Mouse (Mus musculus) cerebral cortex, adult 2 months (tissue): Measurements from ENCODE around the gene Heatr4.

Experiments
- WGBS: fragments of 180-500 bp; shearing (Covaris S2); methylation state at CpG from one replicate; pipeline ENCODE4 v1.1.7; 2018; 5-methylcytosine and 5-hydroxymethylcytosine counted together

The Heatr4 gene

DNA sequence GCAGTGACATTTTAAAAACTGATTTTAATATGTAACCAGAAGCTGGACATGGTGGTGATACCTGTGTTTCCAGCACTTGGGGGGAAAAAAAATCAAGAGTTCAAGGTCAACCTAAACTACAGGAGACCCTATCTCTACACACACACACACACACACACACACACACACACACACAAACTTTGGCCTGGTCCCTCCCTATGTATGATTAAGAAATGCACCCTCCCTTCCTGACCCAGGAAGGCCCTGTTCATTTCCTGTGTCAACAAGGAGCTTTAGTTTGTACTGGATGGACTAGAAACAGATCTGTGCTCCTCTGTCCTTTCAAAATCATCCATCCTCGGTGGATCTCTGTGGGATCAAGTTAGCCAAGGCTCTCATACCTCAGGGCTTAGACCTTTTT is 46.1 kb downstream of the Heatr4 start:
- WGBS = 67% methylated on average over 1 of the region's 1 CpGs

DNA sequence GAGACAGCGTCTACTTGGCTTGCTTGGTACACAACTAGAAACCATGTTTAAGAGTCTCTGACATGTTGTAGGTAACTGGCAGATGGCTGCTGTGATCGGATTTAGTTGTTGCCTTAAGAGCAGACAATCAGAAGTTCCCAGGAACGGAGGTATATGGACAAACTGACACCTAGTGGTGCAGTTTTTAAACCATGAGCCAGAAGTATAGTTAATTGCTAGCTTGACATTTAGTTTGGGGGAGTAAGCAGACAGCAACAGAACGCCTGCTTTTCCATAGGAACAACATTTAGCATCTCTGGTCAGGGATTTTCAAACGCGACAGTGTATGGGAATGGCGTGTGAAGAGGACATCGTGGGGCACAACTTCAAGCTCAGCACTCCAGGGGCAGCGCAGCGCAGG is 47.1 kb downstream of the Heatr4 start:
- 53% methylated on average over 10 of the region's 10 CpGs for WGBS

DNA sequence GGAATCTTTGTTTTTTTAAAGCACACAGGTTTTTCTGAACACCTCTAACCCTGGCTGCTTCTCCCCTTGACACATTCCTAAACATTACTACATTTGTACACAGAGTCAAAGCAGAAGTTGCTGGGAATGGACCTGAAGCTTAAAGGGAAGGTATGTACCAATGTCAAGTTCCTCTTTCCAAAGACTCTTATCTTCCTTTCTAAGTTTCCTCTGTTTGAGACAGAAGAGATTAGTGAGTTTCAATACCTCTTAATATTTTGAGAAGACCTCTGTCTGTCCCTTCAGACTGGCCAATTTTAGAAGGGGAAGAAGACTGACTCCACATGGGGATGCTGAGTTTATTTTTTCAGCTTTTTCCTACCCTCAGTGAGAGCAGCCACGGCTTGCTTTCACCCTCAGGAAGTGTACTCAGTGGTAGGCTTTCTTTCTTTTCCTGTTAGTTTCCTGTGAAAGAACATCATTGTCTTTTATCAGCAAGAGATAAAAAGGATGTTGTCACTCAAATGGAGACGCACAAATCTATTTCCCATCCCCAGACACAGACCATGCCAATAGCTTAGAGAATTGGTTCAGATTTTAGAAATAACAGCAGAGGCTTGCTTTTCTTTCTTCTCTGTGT is 55.4 kb downstream of the Heatr4 start:
- 32% methylated on average over 2 of the region's 2 CpGs for WGBS

DNA sequence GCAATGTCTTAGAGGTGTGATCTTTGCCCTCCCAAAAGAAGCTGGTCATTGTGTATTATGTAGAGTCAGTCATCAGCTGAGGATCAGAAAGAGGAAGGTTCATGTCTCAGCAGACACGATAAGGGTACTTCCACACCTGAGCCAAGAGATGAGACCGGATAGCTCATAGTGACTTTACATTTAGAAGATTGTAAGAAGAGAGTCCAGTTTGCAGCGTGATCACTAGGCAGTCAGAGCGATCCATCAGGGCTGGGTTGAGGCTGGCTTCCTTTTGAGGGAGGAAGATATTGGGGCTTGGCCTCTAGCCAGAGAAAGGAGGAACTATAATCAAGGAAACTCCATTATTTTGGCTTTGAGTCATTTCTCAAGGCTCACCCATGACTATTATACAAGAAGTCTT is 56.9 kb downstream of the Heatr4 start:
- 66% methylated on average over 4 of the region's 4 CpGs for WGBS

DNA sequence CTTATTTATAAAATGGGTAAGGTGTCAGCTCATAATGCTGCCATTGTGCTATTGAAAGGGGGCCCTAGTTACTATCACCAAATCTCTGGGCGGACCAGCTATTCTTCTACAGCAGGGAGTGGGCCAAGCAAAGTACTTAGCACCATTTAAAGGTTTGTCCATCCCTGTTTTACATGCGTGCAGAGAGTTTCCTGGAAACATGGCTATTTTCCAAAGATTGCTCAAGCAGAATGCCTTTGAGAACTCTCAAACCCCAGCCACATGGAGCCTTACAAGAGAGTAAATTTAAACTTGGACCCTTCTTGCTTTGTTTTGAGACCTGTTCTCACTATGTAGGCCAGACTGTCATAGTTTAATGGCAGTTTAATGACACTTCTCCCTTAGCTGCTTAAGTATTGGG is 58.6 kb downstream of the Heatr4 start:
- WGBS = 69% methylated on average over 2 of the region's 2 CpGs

DNA sequence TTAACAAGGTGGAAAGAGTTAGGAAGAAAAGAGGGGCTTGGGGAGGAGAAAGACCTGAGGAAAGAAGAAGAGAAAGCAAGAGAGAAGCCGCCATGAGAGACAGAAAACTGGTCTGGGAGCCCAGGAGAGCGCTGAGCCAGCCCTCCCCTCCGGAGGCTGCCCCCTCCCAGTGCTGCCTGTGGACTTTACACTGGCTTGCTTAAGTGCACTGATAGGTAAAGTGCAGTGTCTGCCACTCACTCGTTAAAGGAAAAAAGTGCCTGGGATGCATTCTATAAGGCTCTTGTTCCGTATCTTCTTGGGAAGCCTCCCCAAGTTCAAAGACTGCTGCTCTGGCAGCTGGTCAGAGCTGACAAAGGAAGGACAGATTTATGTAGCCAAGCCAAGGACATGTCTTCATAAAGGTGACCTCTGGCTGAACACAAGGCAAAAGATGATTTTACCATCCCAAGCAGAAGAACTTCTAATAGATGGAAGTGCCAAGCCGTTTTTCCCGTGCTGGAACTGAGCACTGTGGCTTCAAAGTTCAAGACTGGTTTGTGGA is 59.4 kb downstream of the Heatr4 start:
- 80% methylated on average over 7 of the region's 7 CpGs for WGBS

DNA sequence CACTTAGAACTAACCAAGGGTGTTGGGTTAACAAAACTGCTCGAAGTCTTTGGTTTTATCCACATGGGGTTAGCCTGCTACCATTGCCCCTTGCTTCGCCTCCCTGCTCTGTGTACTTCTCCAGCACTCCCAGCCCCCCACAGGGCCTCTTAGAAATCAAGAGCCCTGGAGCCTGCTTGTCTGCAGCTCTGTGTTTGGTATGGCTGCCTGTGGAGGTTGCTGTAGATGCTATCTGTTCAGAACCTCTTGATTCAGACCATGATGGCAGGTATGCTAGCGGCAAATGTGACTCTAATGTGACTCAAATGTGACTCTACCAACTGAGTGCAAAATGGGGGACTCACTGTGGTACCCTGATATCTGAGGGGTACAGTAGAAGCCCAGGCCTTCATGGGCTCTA is 60.3 kb downstream of the Heatr4 start:
- 86% methylated on average over 3 of the region's 3 CpGs for WGBS

DNA sequence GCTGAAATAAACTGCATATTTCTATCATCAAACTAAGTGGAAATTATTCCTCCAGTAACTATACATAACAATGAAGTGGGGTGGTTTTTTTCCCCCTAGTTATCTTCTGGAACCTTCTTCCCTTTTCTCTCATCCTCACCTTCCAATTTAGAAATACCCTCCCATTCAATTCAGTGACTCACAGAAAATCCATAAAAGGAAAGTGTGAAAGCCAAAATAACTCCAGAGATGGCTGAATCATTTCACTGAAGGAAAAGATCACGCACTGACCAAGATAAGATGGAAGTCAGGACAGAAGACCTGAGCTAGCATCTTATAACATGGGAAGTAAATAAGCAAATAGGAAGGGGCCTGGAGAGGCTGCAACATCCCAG is 61.2 kb downstream of the Heatr4 start:
- WGBS = 50% methylated on average over 1 of the region's 1 CpGs

DNA sequence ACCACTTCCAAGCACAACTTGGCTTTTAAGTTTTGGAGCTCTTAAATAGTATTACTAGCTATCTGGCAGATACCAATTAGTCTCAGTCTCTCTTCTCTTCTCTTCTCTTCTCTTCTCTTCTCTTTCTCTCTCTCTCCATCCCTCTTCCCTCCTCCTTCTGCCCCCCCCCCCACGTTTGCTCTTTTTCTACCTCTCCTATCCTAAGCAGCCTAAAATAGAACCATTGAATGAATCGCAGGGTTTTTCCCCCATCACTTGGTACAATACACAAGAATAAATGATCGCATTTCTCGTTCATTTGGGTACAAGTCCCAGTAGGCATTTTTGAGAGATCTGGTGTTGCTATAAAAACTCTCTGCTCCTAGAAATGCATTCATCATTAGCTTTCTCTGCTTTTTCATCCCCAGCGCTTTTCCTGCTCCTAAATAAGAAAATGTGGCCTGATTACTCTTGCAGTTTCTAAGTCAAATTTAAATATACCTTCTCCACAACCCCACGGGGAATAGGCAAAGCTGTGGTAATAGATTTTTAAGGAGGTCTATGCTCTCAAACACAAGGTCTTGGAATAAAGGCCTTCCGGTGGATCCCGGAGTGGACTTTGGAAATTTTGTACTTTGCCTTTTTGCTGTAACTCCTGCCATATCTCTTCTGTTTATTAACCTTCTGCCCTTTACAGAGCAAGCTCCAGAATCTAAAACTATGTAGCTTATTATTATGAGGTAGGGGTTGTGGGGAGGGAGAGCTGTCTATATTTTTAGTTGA is 61.7 kb downstream of the Heatr4 start:
- WGBS = 23% methylated on average over 8 of the region's 8 CpGs

DNA sequence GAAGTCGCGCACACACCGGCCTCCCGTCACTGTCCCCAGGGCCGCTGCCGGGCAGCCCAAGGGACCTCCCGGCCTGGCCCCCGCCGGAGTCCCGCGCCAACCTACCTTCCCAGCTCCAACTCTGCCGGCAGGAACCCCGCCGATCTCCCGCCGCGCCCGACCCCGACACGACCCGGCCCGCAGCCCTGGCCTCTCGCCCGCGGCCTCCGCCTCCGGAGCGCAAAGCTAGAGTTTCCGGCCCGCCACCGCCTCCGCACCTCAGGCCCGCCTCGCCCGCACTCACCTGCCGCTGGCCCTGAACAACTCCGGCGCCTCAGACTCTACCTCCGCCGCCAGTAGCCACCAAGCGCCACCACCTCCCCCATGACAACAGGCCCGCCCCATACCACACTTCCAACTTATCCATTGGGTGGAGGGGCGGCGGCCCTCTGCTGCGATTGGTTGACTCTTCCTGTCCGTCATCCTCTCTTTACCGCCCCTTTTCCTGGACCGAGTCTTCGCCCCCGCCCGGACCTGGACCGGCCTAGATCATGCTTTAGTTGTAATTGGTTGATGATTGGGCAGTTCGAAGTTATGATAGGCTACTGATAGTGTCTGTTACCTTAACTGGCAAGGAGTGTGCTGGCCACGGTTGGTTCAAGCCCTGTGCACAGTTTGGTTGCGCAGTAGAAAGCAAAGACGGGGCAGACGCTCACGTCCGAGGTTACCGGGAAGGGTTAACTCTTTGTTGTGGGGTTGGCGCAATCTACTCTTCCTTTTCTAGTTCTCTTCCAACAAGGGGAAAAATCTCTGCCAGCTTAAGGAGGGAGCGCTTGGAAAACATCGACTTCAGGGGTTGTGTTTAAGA is 62.9 kb downstream of the Heatr4 start, which contains the start of gene Numb:
Gene Numb, minus strand, starts transcription at position 400 of the 847 bp plus-strand sequence.
- 1% methylated on average over 61 of the region's 63 CpGs for WGBS

DNA sequence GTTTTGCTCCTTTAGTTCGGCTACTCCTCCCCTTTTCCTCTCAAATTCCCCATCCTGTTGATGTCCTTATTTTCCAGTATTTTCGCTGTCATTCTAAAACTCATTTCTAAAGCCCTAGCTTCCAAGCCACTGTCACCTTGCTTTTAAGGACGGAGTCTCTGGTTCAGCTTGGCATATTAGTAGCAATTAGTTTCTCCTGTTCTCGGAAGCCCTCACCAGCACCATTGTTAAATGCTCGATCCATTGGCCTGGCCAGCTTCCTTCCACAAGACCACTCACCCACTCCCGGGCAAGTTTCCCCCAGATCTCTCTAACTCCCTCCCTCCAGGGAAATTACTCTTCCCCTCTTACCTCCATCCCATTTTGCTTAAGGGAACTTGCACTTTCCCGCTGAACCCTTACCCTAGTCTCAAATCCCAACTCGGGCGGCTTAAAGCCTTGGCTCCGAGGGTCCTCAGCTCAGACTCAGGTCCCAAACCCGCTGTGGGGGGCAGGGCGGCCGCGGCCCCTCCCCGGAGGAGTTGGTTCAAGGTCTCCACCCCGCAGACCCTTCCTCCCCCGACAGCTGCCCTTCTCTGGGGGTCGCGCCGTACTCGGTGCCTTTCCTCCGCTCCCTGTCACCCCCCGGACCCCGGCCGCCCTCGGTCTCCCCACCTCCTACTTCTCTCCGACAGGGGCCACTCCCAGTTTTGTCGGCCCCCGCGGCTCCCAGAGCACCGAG is 63.8 kb downstream of the Heatr4 start:
- under 1% methylated on average over 30 of the region's 31 CpGs for WGBS

DNA sequence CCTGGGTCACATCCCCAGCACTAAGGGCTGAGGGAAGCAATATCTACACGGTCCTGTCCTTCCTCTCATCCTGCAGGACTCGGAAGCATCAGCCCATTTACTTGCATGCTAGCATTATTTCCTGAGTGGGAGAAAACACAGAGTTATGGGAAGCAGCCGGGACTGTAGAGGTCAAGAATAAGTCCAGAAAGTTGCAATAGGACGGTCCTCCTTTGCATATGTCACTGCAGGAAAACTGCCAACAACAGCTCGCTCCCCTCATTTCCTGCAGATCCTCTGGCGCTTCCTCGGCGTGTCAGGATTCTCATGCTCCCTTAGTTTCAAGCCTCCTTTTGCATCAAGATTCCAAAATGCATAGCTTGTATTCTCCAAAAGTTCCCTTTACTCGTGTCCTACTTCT is 67.8 kb downstream of the Heatr4 start:
- WGBS = 50% methylated on average over 9 of the region's 9 CpGs

DNA sequence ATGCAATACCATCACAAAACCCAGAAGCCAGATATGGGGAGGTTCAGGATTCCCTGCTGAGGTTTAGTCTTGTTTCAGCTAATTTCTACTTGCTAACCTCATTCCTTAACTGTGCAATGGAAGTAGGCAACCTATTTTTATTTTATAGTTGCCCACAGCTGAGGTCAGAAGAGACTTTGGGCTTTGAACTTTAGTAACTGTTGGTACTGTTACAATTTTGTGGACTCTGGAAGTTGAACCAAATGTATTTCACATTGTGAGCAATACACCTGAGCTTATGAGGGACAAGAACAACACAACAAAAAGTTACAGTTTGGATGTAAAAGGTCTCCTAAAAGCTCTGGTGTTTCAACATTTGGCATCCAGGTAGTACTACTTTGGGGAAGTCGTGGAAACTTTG is 69.9 kb downstream of the Heatr4 start:
- WGBS = 58% methylated on average over 1 of the region's 1 CpGs

DNA sequence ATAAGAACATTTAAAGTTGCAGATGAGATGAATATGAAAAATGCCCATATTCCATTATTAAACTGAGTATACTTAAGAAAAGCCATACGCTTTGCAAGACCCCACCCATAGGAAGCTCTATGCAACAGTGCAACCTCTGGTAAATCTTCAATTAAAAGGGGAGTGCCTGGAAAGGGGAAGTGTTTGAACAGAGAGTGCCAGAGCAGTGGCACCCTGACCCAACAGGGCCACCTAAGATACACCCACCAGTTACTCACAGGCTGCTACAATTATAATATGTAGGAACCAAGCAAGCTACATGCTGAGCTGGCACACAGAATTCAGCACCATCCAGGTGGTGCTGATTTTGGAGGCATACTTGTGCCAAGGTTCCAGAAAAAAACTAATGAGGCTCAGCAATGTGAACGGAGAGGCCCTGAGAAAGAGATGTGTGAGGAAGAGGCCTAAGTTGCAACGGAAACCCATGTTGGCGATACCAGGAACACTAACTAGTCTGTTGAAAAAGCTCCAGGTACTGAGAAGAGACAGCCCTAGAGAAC is 70.4 kb downstream of the Heatr4 start:
- WGBS = 60% methylated on average over 4 of the region's 4 CpGs

DNA sequence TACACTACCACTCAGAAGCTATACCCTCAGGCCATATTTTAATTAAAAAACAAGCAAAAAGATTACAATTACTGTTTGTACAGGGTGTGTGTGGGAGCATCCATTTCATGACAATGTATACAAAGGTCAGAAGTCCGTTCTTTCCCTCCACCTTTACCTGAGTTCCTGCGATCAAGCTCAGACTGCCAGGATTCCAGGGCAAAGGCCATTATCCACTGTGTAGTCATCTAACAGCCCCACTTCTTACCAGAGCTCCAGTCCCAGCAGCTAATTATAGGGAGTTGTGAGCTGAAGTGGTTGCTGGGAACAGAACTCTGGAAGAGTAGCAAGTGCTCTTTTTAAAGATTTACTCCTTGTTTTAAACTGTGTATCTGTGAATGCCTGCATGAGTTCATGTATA is 74.2 kb downstream of the Heatr4 start:
- WGBS = 97% methylated on average over 2 of the region's 2 CpGs
